Mouse (Mus musculus): ENCODE measurements around the gene Anln. TPM values are rescaled to one million over a fixed set of nuclear protein-coding genes. Genes with fewer than 3 reads are reported as not detected.
"Not testable (repeated sequence)": the region's sequence is repeated elsewhere in the genome, so short reads cannot be mapped to it uniquely, and the experiment has no call there.

The Anln gene
- polyA plus RNA-seq, 1 experiment, result 1.8 TPM

DNA sequence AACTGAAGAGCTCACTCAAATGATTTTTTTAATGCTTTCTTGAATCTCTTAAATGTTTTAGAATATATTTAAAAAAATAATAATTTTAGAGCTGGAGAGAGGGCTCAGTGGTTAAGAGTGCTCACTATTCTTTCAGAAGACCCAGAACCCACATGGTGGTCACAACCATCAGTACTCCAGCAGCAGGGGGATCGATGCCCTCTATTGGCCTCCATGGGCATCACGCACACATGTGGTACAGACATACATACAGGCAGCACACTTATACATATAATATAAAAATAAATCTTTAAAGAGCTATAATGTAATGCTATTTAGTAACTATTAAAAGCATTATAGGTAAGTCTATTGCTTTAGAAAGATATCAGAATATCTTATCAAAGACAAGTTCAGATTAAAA, 51.8 kb downstream of the Anln start:
- TF ChIP-seq CTCF (IDR thresholded peaks at IDR 0.05; ENCODE audit: insufficient read depth, low read length) (no peak), POLR2A (IDR thresholded peaks at IDR 0.05; ENCODE audit: borderline replicate concordance, extremely low read depth, low read depth, low read length) (no peak)
- no peaks in the 10 kb centered on the region for H3K4me1 ChIP-seq (ENCODE audit: control insufficient read depth, insufficient read depth, low read length)
- no peak for DNase-seq
- 99% methylated on average over 2 of the region's 2 CpGs for WGBS
- no peak overlapping the region for H3K4me3 ChIP-seq (replicated peaks; ENCODE audit: extremely low read depth, low read depth, low read length)

GRCm38 (mm10) chr9:22327475-22328387, 61.3 kb downstream of the Anln start:
- DNase-seq, result peak; percentile 92
- Histone ChIP-seq H3K4me3 (replicated peaks; ENCODE audit: extremely low read depth, low read depth, low read length) (peak overlapping the region; percentile 78), H3K4me1 (ENCODE audit: control insufficient read depth, insufficient read depth, low read length) (no peaks in the 10 kb centered on the region; the same call in 1 of the 2 replicates)
- TF ChIP-seq POLR2A (IDR thresholded peaks at IDR 0.05; ENCODE audit: borderline replicate concordance, extremely low read depth, low read depth, low read length) (peak; percentile 67), CTCF (IDR thresholded peaks at IDR 0.05; ENCODE audit: insufficient read depth, low read length) (peak; percentile 92)
- 1% methylated on average over 32 of the region's 32 CpGs for WGBS

- TF ChIP-seq POLR2A (IDR thresholded peaks at IDR 0.05; ENCODE audit: borderline replicate concordance, extremely low read depth, low read depth, low read length) (no peak), CTCF (IDR thresholded peaks at IDR 0.05; ENCODE audit: insufficient read depth, low read length) (no peak)
- WGBS, result 19% methylated on average over 9 of the region's 9 CpGs
- peak; percentile 58 for DNase-seq
- Histone ChIP-seq H3K4me3 (replicated peaks; ENCODE audit: extremely low read depth, low read depth, low read length) (no peak overlapping the region), H3K4me1 (ENCODE audit: control insufficient read depth, insufficient read depth, low read length) (no peaks in the 10 kb centered on the region; the same call in 1 of the 2 replicates)
These were observed 61.9 kb downstream of the Anln start for GRCm38 (mm10) chr9:22327099-22327474.

- DNase-seq, result no peak
- 97% methylated on average over 1 of the region's 1 CpGs for WGBS
These were observed 64.4 kb downstream of the Anln start for GRCm38 (mm10) chr9:22324579-22324978.

GRCm38 (mm10) chr9:22322381-22323211, 66.4 kb downstream of the Anln start:
- Histone ChIP-seq H3K4me3 (replicated peaks; ENCODE audit: extremely low read depth, low read depth, low read length) (no peak overlapping the region), H3K4me1 (ENCODE audit: control insufficient read depth, insufficient read depth, low read length) (no peaks in the 10 kb centered on the region; the same call in 1 of the 2 replicates)
- DNase-seq, result no peak
- no peak for TF ChIP-seq POLR2A (IDR thresholded peaks at IDR 0.05; ENCODE audit: borderline replicate concordance, extremely low read depth, low read depth, low read length)
- TF ChIP-seq CTCF (IDR thresholded peaks at IDR 0.05; ENCODE audit: insufficient read depth, low read length), result no peak
- WGBS, result 67% methylated on average over 8 of the region's 8 CpGs

More at GRCm38 (mm10) chr9:22324579-22324978, 64.4 kb downstream of the Anln start:
- TF ChIP-seq CTCF (IDR thresholded peaks at IDR 0.05; ENCODE audit: insufficient read depth, low read length), result no peak
- TF ChIP-seq POLR2A (IDR thresholded peaks at IDR 0.05; ENCODE audit: borderline replicate concordance, extremely low read depth, low read depth, low read length), result no peak
- no peaks in the 10 kb centered on the region; the same call in 1 of the 2 replicates for H3K4me1 ChIP-seq (ENCODE audit: control insufficient read depth, insufficient read depth, low read length)
- H3K4me3 ChIP-seq (replicated peaks; ENCODE audit: extremely low read depth, low read depth, low read length), result no peak overlapping the region

DNA sequence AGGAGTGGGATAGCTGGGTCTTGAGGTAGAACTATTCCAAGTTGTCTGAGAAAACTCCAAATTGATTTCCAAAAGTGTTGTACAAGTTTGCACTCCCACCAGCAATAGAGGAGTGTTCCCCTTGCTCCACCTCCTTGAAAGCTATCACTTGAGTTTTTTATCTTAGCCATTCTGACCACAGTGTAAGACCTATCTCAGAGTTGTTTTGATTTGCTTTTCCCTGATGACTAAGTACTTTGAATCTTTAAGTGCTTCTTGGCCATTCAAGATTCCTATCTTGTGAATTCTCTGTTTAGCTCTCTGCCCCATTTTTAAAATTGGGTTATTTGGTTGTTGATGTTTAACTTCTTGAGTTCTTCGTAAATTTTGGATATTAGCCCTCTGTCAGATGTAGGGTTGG, 69.9 kb downstream of the Anln start:
- TF ChIP-seq CTCF (IDR thresholded peaks at IDR 0.05; ENCODE audit: insufficient read depth, low read length), result no peak
- no peak for TF ChIP-seq POLR2A (IDR thresholded peaks at IDR 0.05; ENCODE audit: borderline replicate concordance, extremely low read depth, low read depth, low read length)
- Histone ChIP-seq H3K4me1 (ENCODE audit: control insufficient read depth, insufficient read depth, low read length) (no peaks in the 10 kb centered on the region), H3K4me3 (replicated peaks; ENCODE audit: extremely low read depth, low read depth, low read length) (no peak overlapping the region)
- WGBS, result 80% methylated on average over 1 of the region's 1 CpGs
- no peak for DNase-seq

DNA sequence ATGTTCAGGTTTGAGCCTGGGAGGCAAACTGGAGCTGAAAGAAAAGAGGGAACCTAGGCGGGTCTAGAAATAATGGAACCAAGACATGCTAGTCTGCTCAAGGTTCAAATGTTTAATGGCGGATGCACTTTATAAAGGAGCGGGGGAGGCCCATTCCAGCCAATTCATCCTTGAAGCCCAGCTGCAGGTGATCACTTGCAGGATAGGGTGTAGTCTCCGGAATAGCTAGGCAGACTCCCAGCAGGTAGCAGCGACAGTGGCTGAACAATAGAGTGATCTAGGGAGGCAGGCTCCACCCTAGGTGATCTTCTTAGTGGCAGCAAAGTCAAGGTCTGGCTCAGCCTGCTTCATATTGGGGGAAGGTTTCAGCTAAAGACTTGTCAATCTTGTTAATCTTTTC, 72.9 kb downstream of the Anln start:
- H3K4me1 ChIP-seq (ENCODE audit: control insufficient read depth, insufficient read depth, low read length); H3K4me3 ChIP-seq (replicated peaks; ENCODE audit: extremely low read depth, low read depth, low read length); DNase-seq: not testable (repeated sequence)
- 79% methylated on average over 5 of the region's 5 CpGs for WGBS

DNA sequence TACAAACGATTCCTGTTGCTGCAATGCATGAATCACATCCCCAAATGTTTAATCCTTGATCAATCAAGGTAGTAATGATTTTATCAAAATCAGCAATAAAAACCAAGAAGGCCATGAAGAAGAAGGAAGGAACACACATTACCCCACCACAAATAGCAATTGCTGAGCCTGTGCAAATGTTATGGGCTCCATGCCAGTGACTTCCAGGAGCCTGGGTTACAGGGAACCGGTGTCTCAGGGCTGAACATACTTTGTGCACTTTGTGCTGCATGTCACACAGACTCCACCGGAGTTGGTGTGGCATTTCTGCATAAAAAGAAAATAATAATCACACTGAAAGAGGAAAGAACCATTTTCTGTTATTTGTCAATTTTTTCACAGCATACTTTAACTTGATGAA, 74.9 kb downstream of the Anln start:
- TF ChIP-seq CTCF (IDR thresholded peaks at IDR 0.05; ENCODE audit: insufficient read depth, low read length) (no peak), POLR2A (IDR thresholded peaks at IDR 0.05; ENCODE audit: borderline replicate concordance, extremely low read depth, low read depth, low read length) (no peak)
- Histone ChIP-seq H3K4me1 (ENCODE audit: control insufficient read depth, insufficient read depth, low read length) (peaks cover 2% of the 10 kb centered on the region; the same call in 1 of the 2 replicates), H3K4me3 (replicated peaks; ENCODE audit: extremely low read depth, low read depth, low read length) (no peak overlapping the region)
- 37% methylated on average over 3 of the region's 3 CpGs for WGBS
- DNase-seq, result no peak

DNA sequence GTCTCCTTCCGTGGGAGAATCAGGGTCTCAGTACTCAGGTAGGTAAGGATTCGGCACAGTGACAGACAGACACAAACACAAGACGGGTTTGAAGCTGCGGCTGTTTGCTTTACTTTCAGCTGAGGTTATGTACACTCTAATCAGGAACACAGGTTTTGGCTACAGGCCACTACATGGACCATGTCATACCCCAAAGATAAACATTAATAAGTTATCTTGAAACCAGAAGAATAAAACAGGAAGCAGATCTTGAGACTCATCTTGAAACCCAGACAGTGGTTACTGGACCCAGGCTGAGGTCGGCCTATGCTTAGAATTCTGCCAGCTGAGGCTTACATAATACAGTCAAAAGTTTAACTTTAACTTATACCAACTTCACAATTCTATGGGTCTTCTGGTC, 75.8 kb downstream of the Anln start:
- 40% methylated on average over 5 of the region's 5 CpGs for WGBS
- TF ChIP-seq POLR2A (IDR thresholded peaks at IDR 0.05; ENCODE audit: borderline replicate concordance, extremely low read depth, low read depth, low read length), result no peak
- no peak for TF ChIP-seq CTCF (IDR thresholded peaks at IDR 0.05; ENCODE audit: insufficient read depth, low read length)
- peaks cover 2% of the 10 kb centered on the region; the same call in 1 of the 2 replicates for H3K4me1 ChIP-seq (ENCODE audit: control insufficient read depth, insufficient read depth, low read length)
- no peak overlapping the region for H3K4me3 ChIP-seq (replicated peaks; ENCODE audit: extremely low read depth, low read depth, low read length)
- no peak for DNase-seq

All from lung, adult 2 months (tissue).